Mouse (Mus musculus) C2C12 (cell line): ENCODE data around the gene Pcbp4. TPM values are rescaled to one million over a fixed set of nuclear protein-coding genes. Genes with fewer than 3 reads are reported as not detected.

Experiments used
- H3K27me3 ChIP-seq: one replicate; pipeline ENCODE4 v1.6.1; 2011; ENCODE audit not compliant: control insufficient read depth, insufficient read depth, insufficient read length
- H3K36me3 ChIP-seq: one replicate; pipeline ENCODE4 v1.6.1; 2011; ENCODE audit not compliant: control insufficient read depth, insufficient read depth
- H3K4me3 ChIP-seq: one replicate; pipeline ENCODE4 v1.5.1; 2011; ENCODE audit warnings: mild to moderate bottlenecking, control low read depth; ENCODE audit not compliant: poor library complexity, insufficient read depth, severe bottlenecking
- H3K79me2 ChIP-seq: one replicate; pipeline ENCODE4 v1.6.1; 2011; ENCODE audit not compliant: control insufficient read depth, insufficient read depth
- H3K79me3 ChIP-seq: one replicate; pipeline ENCODE4 v1.6.1; 2011; ENCODE audit warnings: low read depth, control low read depth
- H3ac ChIP-seq: one replicate; pipeline ENCODE3; 2011; ENCODE audit warnings: low read depth; ENCODE audit not compliant: control insufficient read depth, insufficient read length
- CEBPB ChIP-seq: IDR thresholded peaks from one replicate; pipeline ENCODE4 v1.6.1; 2011; ENCODE audit warnings: low read depth, mild to moderate bottlenecking, control low read depth, moderate library complexity
- CTCF ChIP-seq: IDR thresholded peaks from one replicate; pipeline ENCODE4 v1.5.1; 2011; ENCODE audit not compliant: control insufficient read depth, insufficient read depth, insufficient read length
- FOSL1 ChIP-seq: IDR thresholded peaks from one replicate; pipeline ENCODE4 v1.8.0; 2011; ENCODE audit warnings: mild to moderate bottlenecking, low read length; ENCODE audit not compliant: poor library complexity, insufficient read depth, severe bottlenecking
- MAX ChIP-seq: IDR thresholded peaks from one replicate; pipeline ENCODE4 v1.6.1; 2011; ENCODE audit warnings: mild to moderate bottlenecking, control low read depth
- MYOD1 ChIP-seq: IDR thresholded peaks from one replicate; pipeline ENCODE4 v1.6.1; 2011; ENCODE audit warnings: low read depth; ENCODE audit not compliant: control insufficient read depth, insufficient read length
- MYOG ChIP-seq: IDR thresholded peaks from one replicate; pipeline ENCODE4 v1.6.1; 2011; ENCODE audit not compliant: control insufficient read depth, insufficient read length; ENCODE audit errors: extremely low read depth
- USF1 ChIP-seq: IDR thresholded peaks from one replicate; pipeline ENCODE4 v1.6.1; 2011; ENCODE audit warnings: low read depth, mild to moderate bottlenecking, control low read depth, moderate library complexity
- polyA plus RNA-seq: library from polyadenylated mRNA; unstranded; fragments of >200 nt; fragmentation: generic; extraction: Trizol; gene quantifications from one replicate; pipeline ENCODE4 v1.2.1, GENCODE M21; 2012; ENCODE audit warnings: missing spikeins

Pcbp4 gene
- polyA plus RNA-seq, 1 experiment = 294 TPM

- Histone ChIP-seq H3K4me3 (peak within 1 kb of the TSS; percentile 61), H3K36me3 (peaks cover 5% of the 10 kb centered on the region), H3K27me3 (no peaks in the 10 kb centered on the region), H3ac (peak within 1 kb of the TSS; percentile 83), H3K79me3 (peaks cover 18% of the 10 kb centered on the region), H3K79me2 (peaks cover 53% of the 10 kb centered on the region)
- TF ChIP-seq FOSL1 (no peak), CEBPB (no peak), USF1 (no peak), CTCF (peak; percentile 95), MYOD1 (no peak), MAX (peak; percentile 84), MYOG (no peak)
These were observed 23.9 kb downstream of the Pcbp4 start, which contains the start of gene Parp3 for GRCm38 (mm10) chr9:106476924-106477484. TSS of gene Parp3 (minus strand) at chr9:106476949.

GRCm38 (mm10) chr9:106477649-106478048 is 24.6 kb downstream of the Pcbp4 start:
- no peak for TF ChIP-seq CEBPB
- no peak for TF ChIP-seq USF1
- TF ChIP-seq MYOG = no peak
- no peak for TF ChIP-seq FOSL1
- no peak for TF ChIP-seq MYOD1
- TF ChIP-seq MAX = no peak
- TF ChIP-seq CTCF = no peak
- H3K27me3 ChIP-seq = no peaks in the 10 kb centered on the region
- peak overlapping the region; percentile 83 for H3ac ChIP-seq
- peaks cover 18% of the 10 kb centered on the region for H3K79me3 ChIP-seq
- peaks cover 5% of the 10 kb centered on the region for H3K36me3 ChIP-seq
- H3K4me3 ChIP-seq = peak overlapping the region; percentile 61
- peaks cover 53% of the 10 kb centered on the region for H3K79me2 ChIP-seq

GRCm38 (mm10) chr9:106478101-106478500 is 25.0 kb downstream of the Pcbp4 start:
- peaks cover 18% of the 10 kb centered on the region for H3K79me3 ChIP-seq
- no peaks in the 10 kb centered on the region for H3K27me3 ChIP-seq
- peaks cover 52% of the 10 kb centered on the region for H3K79me2 ChIP-seq
- peaks cover 4% of the 10 kb centered on the region for H3K36me3 ChIP-seq
- TF ChIP-seq MYOG (no peak), CTCF (no peak), MYOD1 (no peak), CEBPB (no peak), USF1 (no peak), FOSL1 (no peak), MAX (no peak)
- H3ac ChIP-seq = peak overlapping the region; percentile 83
- peak overlapping the region; percentile 61 for H3K4me3 ChIP-seq

GRCm38 (mm10) chr9:106480541-106480940 is 27.4 kb downstream of the Pcbp4 start:
- TF ChIP-seq CEBPB (no peak), CTCF (no peak), FOSL1 (no peak), MAX (no peak)
- H3K79me3 ChIP-seq = peaks cover 13% of the 10 kb centered on the region
- peaks cover 9% of the 10 kb centered on the region for H3K36me3 ChIP-seq
- H3K4me3 ChIP-seq = no peak overlapping the region
- peaks cover 34% of the 10 kb centered on the region for H3K79me2 ChIP-seq
- no peaks in the 10 kb centered on the region for H3K27me3 ChIP-seq
- no peak overlapping the region for H3ac ChIP-seq

- Histone ChIP-seq H3ac (no peak overlapping the region), H3K79me3 (peaks cover 11% of the 10 kb centered on the region), H3K36me3 (peaks cover 11% of the 10 kb centered on the region), H3K27me3 (no peaks in the 10 kb centered on the region), H3K4me3 (no peak overlapping the region), H3K79me2 (peaks cover 31% of the 10 kb centered on the region)
- TF ChIP-seq CEBPB (no peak), MYOG (no peak), USF1 (no peak), CTCF (no peak), FOSL1 (no peak), MYOD1 (no peak), MAX (no peak)
These were observed 28.0 kb downstream of the Pcbp4 start for GRCm38 (mm10) chr9:106481075-106481474.

GRCm38 (mm10) chr9:106481676-106482075 is 28.6 kb downstream of the Pcbp4 start:
- no peak for TF ChIP-seq CTCF
- no peak for TF ChIP-seq FOSL1
- TF ChIP-seq MYOG = no peak
- no peak for TF ChIP-seq MYOD1
- TF ChIP-seq USF1 = no peak
- no peak for TF ChIP-seq MAX
- no peak for TF ChIP-seq CEBPB
- Histone ChIP-seq H3K27me3 (no peaks in the 10 kb centered on the region), H3K4me3 (no peak overlapping the region), H3ac (no peak overlapping the region), H3K79me2 (peaks cover 31% of the 10 kb centered on the region), H3K36me3 (peaks cover 11% of the 10 kb centered on the region), H3K79me3 (peaks cover 11% of the 10 kb centered on the region)
